Comparison of ENCODE assay signal across 8 mouse cellular contexts in the genomic region with DNA sequence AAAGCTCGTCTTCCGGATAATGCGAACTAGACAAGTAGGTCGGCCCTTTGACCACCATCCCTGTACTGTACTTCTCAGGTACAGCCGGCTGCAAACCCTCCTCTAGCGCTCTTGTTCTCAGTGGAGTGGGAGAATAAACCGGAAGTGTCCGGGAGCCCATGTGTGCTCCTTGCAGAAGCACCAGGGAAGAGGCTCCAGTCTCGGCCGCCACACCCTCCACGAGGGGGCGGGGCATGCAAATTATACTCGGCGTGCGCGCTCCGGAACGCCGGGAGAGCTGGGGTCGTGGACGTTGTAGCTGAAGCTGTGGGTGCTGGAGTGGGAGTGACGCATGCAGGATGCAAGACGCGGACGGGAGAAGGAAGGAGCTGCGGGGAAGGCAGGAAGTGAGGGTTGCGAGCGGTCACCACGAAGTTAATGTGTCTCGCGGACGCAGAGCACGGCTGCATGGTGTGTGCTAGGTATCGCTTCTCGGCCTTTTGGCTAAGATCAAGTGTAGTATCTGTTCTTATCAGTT. TPM values are rescaled to one million over a fixed set of nuclear protein-coding genes. Genes with fewer than 3 reads are reported as not detected.
DNase-seq lines count a peak whose midpoint lies in the region; ATAC-seq and TF ChIP-seq lines count a peak whose summit lies in the region.

No protein-coding gene starts in this region.

- peak overlapping the region; percentile 54 to 63; a peak in 3 of 4 replicates for H3K4me3 ChIP-seq in MEL (ENCODE audit: control insufficient read depth in 1 of 2, insufficient read depth in 1 of 2, low read depth in 2 of 2, low read length in 2 of 2)
- peak overlapping the region; percentile 69 for H3K4me3 ChIP-seq in cerebellum, adult 2 months (replicated peaks; ENCODE audit: insufficient read depth, low read depth, low read length)
- H3K4me3 ChIP-seq in hindbrain, embryonic 10.5 days = peak overlapping the region; percentile 54
- peak overlapping the region; percentile 41 for H3K4me3 ChIP-seq in lung, postnatal 0 days (ENCODE audit: low read depth, low read length)

- TF ChIP-seq POLR2A in MEL (IDR thresholded peaks at IDR 0.05; ENCODE audit: control insufficient read depth in 1 of 2, insufficient read depth in 1 of 2, low read depth in 1 of 2, low read length in 2 of 2, poor library complexity in 1 of 2) = peak; percentile 18 to 29; a peak in 1 of 4 replicates
- TF ChIP-seq POLR2A in cerebellum, adult 2 months (IDR thresholded peaks at IDR 0.05; ENCODE audit: borderline replicate concordance, insufficient read depth, low read length) = peak; percentile 69

- under 1% methylated on average over 35 of the region's 35 CpGs for WGBS in cerebellum, adult 2 months
- WGBS in hindbrain, embryonic 10.5 days = 2% methylated on average over 35 of the region's 35 CpGs
- WGBS in lung, postnatal 0 days = 5% methylated on average over 35 of the region's 35 CpGs

- peak overlapping the region; percentile 96 for H3K27ac ChIP-seq in MEL (ENCODE audit: control insufficient read depth, low read depth, low read length)
- 0 out of 2 replicates have a peak overlapping the region, but pooled peaks have one; percentile 38 for H3K27ac ChIP-seq in cerebellum, adult 2 months (ENCODE audit: insufficient read depth, low read length)
- peak overlapping the region; percentile 99 for H3K27ac ChIP-seq in hindbrain, embryonic 10.5 days
- H3K27ac ChIP-seq in lung, postnatal 0 days (ENCODE audit: low read length) = peak overlapping the region; percentile 80

- TF ChIP-seq RAD21 in MEL (IDR thresholded peaks at IDR 0.05; ENCODE audit: low read depth, low read length) = no peak

- H3K4me2 ChIP-seq in lung, postnatal 0 days (replicated peaks; ENCODE audit: low read depth, low read length) = peak overlapping the region; percentile 65

- peak; percentile 96 for ATAC-seq in lung, postnatal 0 days

- peak overlapping the region; percentile 78 for H3K9ac ChIP-seq in MEL (ENCODE audit: control insufficient read depth, low read depth, low read length, poor library complexity, severe bottlenecking)
- peak overlapping the region; percentile 52; the same call in 1 of the 2 replicates for H3K9ac ChIP-seq in lung, postnatal 0 days (replicated peaks; ENCODE audit: low read depth)

- peak; percentile 97 for DNase-seq in MEL (ENCODE audit: low read depth, low spot score)
- DNase-seq in cerebellum, adult 2 months = peak; percentile 86
- DNase-seq in forelimb bud, embryonic 11.5 days (ENCODE audit: low read depth, low spot score) = peak; percentile 80
- DNase-seq in hindbrain, embryonic 10.5 days (ENCODE audit: low spot score) = peak; percentile 93
- DNase-seq in layer of hippocampus, adult 9-11 months = peak; percentile 90
- peak; percentile 93 for DNase-seq in lung, postnatal 0 days (ENCODE audit: low spot score)
- peak; percentile 87 for DNase-seq in ovary, postnatal 14 days (ENCODE audit: low spot score)
- DNase-seq in thymus, postnatal 14 days = peak; percentile 89

- H3K9me3 ChIP-seq in MEL (replicated peaks; ENCODE audit: insufficient read depth, low read length) = no peaks in the 10 kb centered on the region
- no peaks in the 10 kb centered on the region for H3K9me3 ChIP-seq in hindbrain, embryonic 10.5 days
- H3K9me3 ChIP-seq in lung, postnatal 0 days (ENCODE audit: low read length) = no peaks in the 10 kb centered on the region

- no peak for TF ChIP-seq CTCF in MEL (IDR thresholded peaks at IDR 0.05 in 2 of 3, conservative IDR thresholded peaks at IDR 0.05 in 1 of 3; ENCODE audit: control insufficient read depth in 1 of 3, insufficient read depth in 1 of 3, low read depth in 2 of 3, low read length in 3 of 3, poor library complexity in 1 of 3, severe bottlenecking in 1 of 3)
- no peak; the same call in 1 of the 2 replicates for TF ChIP-seq CTCF in cerebellum, adult 2 months (IDR thresholded peaks at IDR 0.05; ENCODE audit: borderline replicate concordance, insufficient read depth, low read depth, low read length)
- TF ChIP-seq CTCF in lung, postnatal 0 days (IDR thresholded peaks at IDR 0.05) = peak; percentile 46

- H3K79me2 ChIP-seq in MEL (ENCODE audit: control insufficient read depth, insufficient read depth, low read length, poor library complexity) = peaks cover 3% of the 10 kb centered on the region; the same call in 1 of the 2 replicates

- no peaks in the 10 kb centered on the region for H3K27me3 ChIP-seq in MEL (ENCODE audit: control insufficient read depth in 1 of 2, insufficient read depth in 2 of 2, low read length in 2 of 2)
- H3K27me3 ChIP-seq in cerebellum, adult 2 months (ENCODE audit: control insufficient read depth, insufficient read depth, low read length) = no peaks in the 10 kb centered on the region
- no peaks in the 10 kb centered on the region for H3K27me3 ChIP-seq in hindbrain, embryonic 10.5 days (ENCODE audit: insufficient read depth, poor library complexity, severe bottlenecking)
- no peaks in the 10 kb centered on the region for H3K27me3 ChIP-seq in lung, postnatal 0 days (replicated peaks; ENCODE audit: insufficient read depth, low read length)

- peak in 1 of 2 experiments; percentile 42; a peak in 1 of 4 replicates for TF ChIP-seq EP300 in MEL (IDR thresholded peaks at IDR 0.05; ENCODE audit: low read depth in 1 of 2, low read length in 2 of 2)
- TF ChIP-seq EP300 in lung, postnatal 0 days (IDR thresholded peaks at IDR 0.05) = no peak

- 0 out of 4 replicates have a peak, but pooled peaks cover 0 to 10% of the 10 kb centered on the region in 2 experiments for H3K4me1 ChIP-seq in MEL (ENCODE audit: control insufficient read depth in 1 of 2, insufficient read depth in 2 of 2, low read length in 2 of 2)
- H3K4me1 ChIP-seq in cerebellum, adult 2 months (ENCODE audit: control insufficient read depth, insufficient read depth, low read length) = peaks cover 11% of the 10 kb centered on the region
- peaks cover 34% of the 10 kb centered on the region for H3K4me1 ChIP-seq in hindbrain, embryonic 10.5 days (replicated peaks)
- peaks cover 2% of the 10 kb centered on the region; the same call in 1 of the 2 replicates for H3K4me1 ChIP-seq in lung, postnatal 0 days (ENCODE audit: insufficient read depth, low read depth, low read length)

- H3K36me3 ChIP-seq in MEL (ENCODE audit: control insufficient read depth in 1 of 2, insufficient read depth in 2 of 2, low read length in 2 of 2) = peaks cover 0 to 3% of the 10 kb centered on the region in 2 experiments; a peak in 2 of 4 replicates
- no peaks in the 10 kb centered on the region for H3K36me3 ChIP-seq in hindbrain, embryonic 10.5 days
- no peaks in the 10 kb centered on the region for H3K36me3 ChIP-seq in lung, postnatal 0 days (ENCODE audit: insufficient read depth, low read length)

TF ChIP-seq in MEL, 35 proteins besides CTCF, POLR2A, EP300 and RAD21 (continues in another document):
- no peak for TF ChIP-seq USF1 (IDR thresholded peaks at IDR 0.05; ENCODE audit: low read depth, low read length)
- no peak for TF ChIP-seq ZKSCAN1 (IDR thresholded peaks at IDR 0.05; ENCODE audit: low read depth, low read length)
- no peak for TF ChIP-seq CHD1 (IDR thresholded peaks at IDR 0.05; ENCODE audit: low read depth, low read length)
- 0 out of 2 replicates have a peak, but pooled peaks have one; percentile 73 for TF ChIP-seq JUND (IDR thresholded peaks at IDR 0.05; ENCODE audit: low read depth, low read length)
- TF ChIP-seq GATA1 (IDR thresholded peaks at IDR 0.05; ENCODE audit: low read depth, low read length) = no peak
- TF ChIP-seq MYC (IDR thresholded peaks at IDR 0.05; ENCODE audit: low read depth, low read length) = 0 out of 2 replicates have a peak, but pooled peaks have one; percentile 48
- TF ChIP-seq TCF12 (IDR thresholded peaks at IDR 0.05; ENCODE audit: low read depth, low read length) = peak; percentile 67
- TF ChIP-seq SMC3 (IDR thresholded peaks at IDR 0.05; ENCODE audit: low read depth, low read length) = no peak
- peak; percentile 58 for TF ChIP-seq HCFC1 (IDR thresholded peaks at IDR 0.05; ENCODE audit: low read depth, low read length)
- peak; percentile 65 for TF ChIP-seq ETS1 (IDR thresholded peaks at IDR 0.05; ENCODE audit: low read depth, low read length)
- no peak for TF ChIP-seq UBTF (IDR thresholded peaks at IDR 0.05; ENCODE audit: borderline replicate concordance, insufficient read depth, low read depth, low read length)
- TF ChIP-seq NELFE (IDR thresholded peaks at IDR 0.05; ENCODE audit: low read depth, low read length) = peak; percentile 63
- TF ChIP-seq TBP (IDR thresholded peaks at IDR 0.05; ENCODE audit: low read depth, low read length) = peak; percentile 97

RNA-seq across cellular contexts. Expression of a gene that starts 29.5 kb away (rescaled TPM):
- total RNA-seq in MEL (2012; rRNA removed) = 10.4 and 10.7 TPM in 2 replicates
- polyA plus RNA-seq in MEL (2012; ENCODE audit: insufficient read depth in 1 of 2, insufficient read length in 2 of 2, low read depth in 1 of 2, low replicate concordance in 2 of 2, missing spikeins in 1 of 2) = 10 to 100 TPM in 1 of 2 experiments, not detected in 1; 15.5 TPM
- 6.2 and 6.8 TPM in 2 replicates for polyA plus RNA-seq in cerebellum, adult 2 months (2012; rRNA removed)
- polyA plus RNA-seq in hindbrain, embryonic 10.5 days (2016; fragmentation: Nextera tagmentation; extraction: Ambion mirVana) = 21.2 and 22.8 TPM in 2 replicates
- 11.1 and 12.0 TPM in 2 replicates for polyA plus RNA-seq in lung, postnatal 0 days (2015; fragmentation: Nextera tagmentation; extraction: Ambion mirVana)

RNA-seq across cellular contexts. Expression of a gene that starts 29.6 kb away (rescaled TPM):
- total RNA-seq in MEL (2012; rRNA removed) = not detected in 2 replicates
- under 1 TPM in 1 of 2 experiments, not detected in 1; 0.06 TPM for polyA plus RNA-seq in MEL (2012; ENCODE audit: insufficient read depth in 1 of 2, insufficient read length in 2 of 2, low read depth in 1 of 2, low replicate concordance in 2 of 2, missing spikeins in 1 of 2)
- 16.4 and 18.3 TPM in 2 replicates for polyA plus RNA-seq in cerebellum, adult 2 months (2012; rRNA removed)
- polyA plus RNA-seq in hindbrain, embryonic 10.5 days (2016; fragmentation: Nextera tagmentation; extraction: Ambion mirVana) = 9.3 and 17.4 TPM in 2 replicates
- 0.07 and 0.10 TPM in 2 replicates for polyA plus RNA-seq in lung, postnatal 0 days (2015; fragmentation: Nextera tagmentation; extraction: Ambion mirVana)

RNA-seq across cellular contexts. Expression of a gene that starts 42.5 kb away (rescaled TPM):
- total RNA-seq in MEL (2012; rRNA removed) = not detected in 2 replicates
- polyA plus RNA-seq in MEL (2012; ENCODE audit: insufficient read depth in 1 of 2, insufficient read length in 2 of 2, low read depth in 1 of 2, low replicate concordance in 2 of 2, missing spikeins in 1 of 2) = not detected
- polyA plus RNA-seq in cerebellum, adult 2 months (2012; rRNA removed) = 22.7 and 25.8 TPM in 2 replicates
- 12.3 and 27.2 TPM in 2 replicates for polyA plus RNA-seq in hindbrain, embryonic 10.5 days (2016; fragmentation: Nextera tagmentation; extraction: Ambion mirVana)
- polyA plus RNA-seq in lung, postnatal 0 days (2015; fragmentation: Nextera tagmentation; extraction: Ambion mirVana) = 0.57 and 0.98 TPM in 2 replicates

RNA-seq across cellular contexts. Expression of a gene that starts 52.6 kb away (rescaled TPM):
- total RNA-seq in MEL (2012; rRNA removed) = 47.2 and 50.6 TPM in 2 replicates
- 10 to 100 TPM in 1 of 2 experiments, not detected in 1; 32.7 TPM for polyA plus RNA-seq in MEL (2012; ENCODE audit: insufficient read depth in 1 of 2, insufficient read length in 2 of 2, low read depth in 1 of 2, low replicate concordance in 2 of 2, missing spikeins in 1 of 2)
- polyA plus RNA-seq in cerebellum, adult 2 months (2012; rRNA removed) = 13.3 TPM in 2 replicates
- 48.1 and 50.2 TPM in 2 replicates for polyA plus RNA-seq in hindbrain, embryonic 10.5 days (2016; fragmentation: Nextera tagmentation; extraction: Ambion mirVana)
- polyA plus RNA-seq in lung, postnatal 0 days (2015; fragmentation: Nextera tagmentation; extraction: Ambion mirVana) = 10.3 and 11.3 TPM in 2 replicates

Comparison
In these comparisons a context has a peak if more than half of its experiments do, and no peak if none do; other contexts are left out.
1. Peak in every context shown above with its lines: DNase-seq, ATAC-seq, H3K4me3 ChIP-seq and H3K27ac ChIP-seq.
2. H3K27ac ChIP-seq: peak in every context shown above with its lines; median percentile 99 in hindbrain, embryonic 10.5 days; 96 in MEL; 80 in lung, postnatal 0 days; 38 in cerebellum, adult 2 months.